Mouse (Mus musculus): ENCODE results near the gene Clec4n.
"Not testable (repeated sequence)": the region's sequence is repeated elsewhere in the genome, so short reads cannot be mapped to it uniquely, and the experiment has no call there.

The Clec4n gene

GRCm38 (mm10) chr6:123292751-123293400 is 63.2 kb downstream of the Clec4n start:
- no peak for DNase-seq (ENCODE audit: low spot score in 2 of 2)

DNA sequence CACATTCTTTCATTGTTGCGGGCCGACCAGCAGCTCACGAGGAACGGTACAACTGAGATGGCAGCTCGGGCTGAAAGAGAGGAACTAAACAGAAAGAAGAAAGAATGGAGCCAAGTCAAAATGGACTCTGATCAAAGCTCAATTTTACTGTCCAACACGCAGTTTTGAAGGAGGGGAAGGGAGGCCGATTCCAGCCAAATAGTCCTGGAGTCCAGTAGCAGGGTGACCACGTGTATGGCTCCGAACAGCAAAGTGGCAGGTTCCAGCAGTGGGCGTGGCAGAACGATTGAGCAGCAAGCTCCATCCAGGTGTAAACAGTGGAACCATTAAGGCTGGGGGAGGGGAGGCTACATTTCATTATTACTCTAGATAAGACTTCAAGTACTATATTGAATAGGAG is 63.9 kb downstream of the Clec4n start:
- DNase-seq (ENCODE audit: low spot score in 2 of 2) = not testable (repeated sequence)
